Mouse (Mus musculus) E14TG2a.4 (cell line): ENCODE measurements around the gene Zfp239.

Experiments
- CTCF ChIP-seq: conservative IDR thresholded peaks from 2 replicates; pipeline ENCODE4 v1.5.1; 2014; ENCODE audit warnings: low read length
- POU5F1 ChIP-seq: IDR thresholded peaks from 2 replicates; pipeline ENCODE4 v1.6.1; 2014; ENCODE audit warnings: low read length, borderline replicate concordance

GRCm38 (mm10) chr6:117916737-117917426 is 55.0 kb downstream of the Zfp239 start:
- TF ChIP-seq CTCF (no peak), POU5F1 (no peak)
